Mouse (Mus musculus) liver, postnatal 0 days (tissue): ENCODE measurements around the gene 1700025G04Rik.

Source experiments
- CTCF ChIP-seq: sonication (generic); IDR thresholded peaks from 2 replicates; pipeline ENCODE4 v1.5.1; 2016; ENCODE audit warnings: antibody characterized with exemption, low read depth
- EP300 ChIP-seq: IDR thresholded peaks from 2 replicates; pipeline ENCODE4 v1.6.1; 2016; ENCODE audit warnings: antibody characterized with exemption, low read depth, mild to moderate bottlenecking

DNA sequence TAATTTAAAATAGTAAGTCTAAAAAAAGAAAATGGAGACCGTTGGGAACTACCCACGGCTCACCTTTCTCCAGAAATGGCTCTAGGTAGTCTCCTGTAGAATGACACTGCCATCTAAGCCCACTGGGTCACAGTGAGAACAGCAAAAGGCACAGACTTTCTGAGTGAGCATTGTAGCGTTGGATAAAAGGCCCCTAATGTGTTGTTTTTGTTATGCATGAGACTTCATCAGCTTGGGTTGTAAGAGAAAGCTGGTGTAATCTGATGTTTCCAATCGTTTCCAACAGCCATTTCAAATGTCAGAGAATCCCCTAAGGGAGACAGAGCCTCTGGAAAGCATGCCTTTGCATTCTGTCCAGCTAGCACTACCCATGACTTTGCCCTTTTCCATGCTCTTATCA, 19.5 kb downstream of the 1700025G04Rik start:
- TF ChIP-seq CTCF = no peak
- TF ChIP-seq EP300 = no peak
